Mouse (Mus musculus): ENCODE data around the gene Ndufa9. TPM values are rescaled to one million over a fixed set of nuclear protein-coding genes. Genes with fewer than 3 reads are reported as not detected.

The Ndufa9 gene
- total and polyA plus RNA-seq, 3 experiments, result 5.5 to 138 (median 58.8) TPM

GRCm38 (mm10) chr6:126783056-126783455 lies 65.9 kb downstream of the Ndufa9 start:
- H3K4me1 ChIP-seq (ENCODE audit: insufficient read depth, low read depth, low read length), result no peaks in the 10 kb centered on the region
- no peaks in the 10 kb centered on the region for H3K36me3 ChIP-seq (replicated peaks)
- no peak overlapping the region for H3K4me3 ChIP-seq (ENCODE audit: low read depth, low read length)
- TF ChIP-seq POLR2AphosphoS5 (IDR thresholded peaks at IDR 0.05; ENCODE audit: insufficient replicate concordance, low read depth, low read length) (no peak), GATA2 (IDR thresholded peaks at IDR 0.05; ENCODE audit: borderline replicate concordance, low read depth, low read length) (no peak), TAL1 (conservative IDR thresholded peaks at IDR 0.05; ENCODE audit: low read depth, low read length) (no peak), CTCF (IDR thresholded peaks at IDR 0.05; ENCODE audit: low read depth, low read length) (no peak), GATA1 (IDR thresholded peaks at IDR 0.05; ENCODE audit: borderline replicate concordance, low read length) (no peak)
- H3K27me3 ChIP-seq (ENCODE audit: insufficient read depth, low read length), result no peaks in the 10 kb centered on the region
- DNase-seq (ENCODE audit: low spot score) (no peak), ATAC-seq (ENCODE audit: extremely low read depth, insufficient number of reproducible peaks, low FRiP score, poor library complexity, severe bottlenecking) (no peak)
- peaks cover 34% of the 10 kb centered on the region for H3K9me3 ChIP-seq (replicated peaks)

GRCm38 (mm10) chr6:126777889-126778288 lies 71.0 kb downstream of the Ndufa9 start:
- Histone ChIP-seq H3K9me3 (replicated peaks) (peaks cover 33% of the 10 kb centered on the region), H3K4me1 (ENCODE audit: insufficient read depth, low read depth, low read length) (no peaks in the 10 kb centered on the region), H3K4me3 (ENCODE audit: low read depth, low read length) (no peak overlapping the region), H3K27me3 (ENCODE audit: insufficient read depth, low read length) (no peaks in the 10 kb centered on the region), H3K36me3 (replicated peaks) (no peaks in the 10 kb centered on the region)
- DNase-seq (ENCODE audit: low spot score) (no peak), ATAC-seq (ENCODE audit: extremely low read depth, insufficient number of reproducible peaks, low FRiP score, poor library complexity, severe bottlenecking) (no peak)
- TF ChIP-seq GATA1 (IDR thresholded peaks at IDR 0.05; ENCODE audit: borderline replicate concordance, low read length) (no peak), CTCF (IDR thresholded peaks at IDR 0.05; ENCODE audit: low read depth, low read length) (no peak), GATA2 (IDR thresholded peaks at IDR 0.05; ENCODE audit: borderline replicate concordance, low read depth, low read length) (no peak), TAL1 (conservative IDR thresholded peaks at IDR 0.05; ENCODE audit: low read depth, low read length) (no peak), POLR2AphosphoS5 (IDR thresholded peaks at IDR 0.05; ENCODE audit: insufficient replicate concordance, low read depth, low read length) (no peak)

GRCm38 (mm10) chr6:126773873-126774272 lies 75.1 kb downstream of the Ndufa9 start:
- no peaks in the 10 kb centered on the region for H3K36me3 ChIP-seq (replicated peaks)
- no peak overlapping the region for H3K4me3 ChIP-seq (ENCODE audit: low read depth, low read length)
- H3K4me1 ChIP-seq (ENCODE audit: insufficient read depth, low read depth, low read length), result no peaks in the 10 kb centered on the region
- no peak for ATAC-seq (ENCODE audit: extremely low read depth, insufficient number of reproducible peaks, low FRiP score, poor library complexity, severe bottlenecking)
- H3K27me3 ChIP-seq (ENCODE audit: insufficient read depth, low read length), result no peaks in the 10 kb centered on the region
- TF ChIP-seq TAL1 (conservative IDR thresholded peaks at IDR 0.05; ENCODE audit: low read depth, low read length) (no peak), CTCF (IDR thresholded peaks at IDR 0.05; ENCODE audit: low read depth, low read length) (no peak), GATA1 (IDR thresholded peaks at IDR 0.05; ENCODE audit: borderline replicate concordance, low read length) (no peak), POLR2AphosphoS5 (IDR thresholded peaks at IDR 0.05; ENCODE audit: insufficient replicate concordance, low read depth, low read length) (no peak), GATA2 (IDR thresholded peaks at IDR 0.05; ENCODE audit: borderline replicate concordance, low read depth, low read length) (no peak)
- H3K9me3 ChIP-seq (replicated peaks), result peaks cover 50% of the 10 kb centered on the region
- no peak for DNase-seq (ENCODE audit: low spot score)

GRCm38 (mm10) chr6:126772326-126772725 lies 76.6 kb downstream of the Ndufa9 start:
- TF ChIP-seq TAL1 (conservative IDR thresholded peaks at IDR 0.05; ENCODE audit: low read depth, low read length), result no peak
- no peak for TF ChIP-seq POLR2AphosphoS5 (IDR thresholded peaks at IDR 0.05; ENCODE audit: insufficient replicate concordance, low read depth, low read length)
- no peak for TF ChIP-seq GATA2 (IDR thresholded peaks at IDR 0.05; ENCODE audit: borderline replicate concordance, low read depth, low read length)
- TF ChIP-seq GATA1 (IDR thresholded peaks at IDR 0.05; ENCODE audit: borderline replicate concordance, low read length), result no peak
- no peak for TF ChIP-seq CTCF (IDR thresholded peaks at IDR 0.05; ENCODE audit: low read depth, low read length)
- Histone ChIP-seq H3K4me3 (ENCODE audit: low read depth, low read length) (no peak overlapping the region), H3K4me1 (ENCODE audit: insufficient read depth, low read depth, low read length) (no peaks in the 10 kb centered on the region), H3K36me3 (replicated peaks) (no peaks in the 10 kb centered on the region), H3K9me3 (replicated peaks) (peaks cover 55% of the 10 kb centered on the region), H3K27me3 (ENCODE audit: insufficient read depth, low read length) (no peaks in the 10 kb centered on the region)
- ATAC-seq (ENCODE audit: extremely low read depth, insufficient number of reproducible peaks, low FRiP score, poor library complexity, severe bottlenecking) (no peak), DNase-seq (ENCODE audit: low spot score) (no peak)

Other genes with a start within 250 kb of the Ndufa9 start
- gene Kcna1, start 202.8 kb downstream of the Ndufa9 start, total RNA-seq (2014; fragmentation: Nextera tagmentation), result not detected in 2 replicates
- 0.05 and 0.12 TPM in 2 replicates for gene Kcna1, start 202.8 kb downstream of the Ndufa9 start, total RNA-seq (2017)
- not detected in 2 replicates for gene Kcna1, start 202.8 kb downstream of the Ndufa9 start, polyA plus RNA-seq (2012)
- gene Kcna6, start 108.5 kb downstream of the Ndufa9 start, total RNA-seq (2014; fragmentation: Nextera tagmentation), result not detected in 2 replicates
- gene Kcna6, start 108.5 kb downstream of the Ndufa9 start, total RNA-seq (2017), result 0.06 and 0.16 TPM in 2 replicates
- not detected in 2 replicates for gene Kcna6, start 108.5 kb downstream of the Ndufa9 start, polyA plus RNA-seq (2012)
- gene Akap3, start 4.0 kb upstream of the Ndufa9 start, total RNA-seq (2014; fragmentation: Nextera tagmentation), result not detected in 2 replicates
- gene Akap3, start 4.0 kb upstream of the Ndufa9 start, total RNA-seq (2017), result 0.16 TPM in 1 of 2 replicates, not detected in the other
- not detected in 2 replicates for gene Akap3, start 4.0 kb upstream of the Ndufa9 start, polyA plus RNA-seq (2012)
- gene Dyrk4, start 72.7 kb upstream of the Ndufa9 start, total RNA-seq (2014; fragmentation: Nextera tagmentation), result not detected in 2 replicates
- not detected in 2 replicates for gene Dyrk4, start 72.7 kb upstream of the Ndufa9 start, total RNA-seq (2017)
- not detected in 2 replicates for gene Dyrk4, start 72.7 kb upstream of the Ndufa9 start, polyA plus RNA-seq (2012)
- 75.9 and 77.4 TPM in 2 replicates for gene Rad51ap1, start 90.5 kb upstream of the Ndufa9 start, total RNA-seq (2014; fragmentation: Nextera tagmentation)
- gene Rad51ap1, start 90.5 kb upstream of the Ndufa9 start, total RNA-seq (2017), result 180 and 187 TPM in 2 replicates
- 41.8 and 50.2 TPM in 2 replicates for gene Rad51ap1, start 90.5 kb upstream of the Ndufa9 start, polyA plus RNA-seq (2012)
- gene D6Wsu163e, start 90.8 kb upstream of the Ndufa9 start, total RNA-seq (2014; fragmentation: Nextera tagmentation), result 27.3 and 36.3 TPM in 2 replicates
- gene D6Wsu163e, start 90.8 kb upstream of the Ndufa9 start, total RNA-seq (2017), result 61.2 and 65.9 TPM in 2 replicates
- gene D6Wsu163e, start 90.8 kb upstream of the Ndufa9 start, polyA plus RNA-seq (2012), result 3.3 and 4.0 TPM in 2 replicates
- gene Fgf6, start 166.4 kb upstream of the Ndufa9 start, total RNA-seq (2014; fragmentation: Nextera tagmentation), result not detected in 2 replicates
- 0.05 and 0.06 TPM in 2 replicates for gene Fgf6, start 166.4 kb upstream of the Ndufa9 start, total RNA-seq (2017)
- not detected in 2 replicates for gene Fgf6, start 166.4 kb upstream of the Ndufa9 start, polyA plus RNA-seq (2012)
- gene Fgf23, start 223.8 kb upstream of the Ndufa9 start, total RNA-seq (2014; fragmentation: Nextera tagmentation), result not detected in 2 replicates
- gene Fgf23, start 223.8 kb upstream of the Ndufa9 start, total RNA-seq (2017), result 0.12 and 0.22 TPM in 2 replicates
- not detected in 2 replicates for gene Fgf23, start 223.8 kb upstream of the Ndufa9 start, polyA plus RNA-seq (2012)

Data from G1E (cell line).